Mouse (Mus musculus) C2C12 (cell line): Measurements from ENCODE around the gene Olfr1297. TPM values are rescaled to one million over a fixed set of nuclear protein-coding genes. Genes with fewer than 3 reads are reported as not detected.

Experiments
- H3K27me3 ChIP-seq: one replicate; pipeline ENCODE4 v1.6.1; 2011; ENCODE audit not compliant: control insufficient read depth, insufficient read depth, insufficient read length
- H3K36me3 ChIP-seq: one replicate; pipeline ENCODE4 v1.6.1; 2011; ENCODE audit not compliant: control insufficient read depth, insufficient read depth
- H3K4me3 ChIP-seq: one replicate; pipeline ENCODE4 v1.5.1; 2011; ENCODE audit warnings: mild to moderate bottlenecking, control low read depth; ENCODE audit not compliant: poor library complexity, insufficient read depth, severe bottlenecking
- H3K79me2 ChIP-seq: one replicate; pipeline ENCODE4 v1.6.1; 2011; ENCODE audit not compliant: control insufficient read depth, insufficient read depth
- H3K79me3 ChIP-seq: one replicate; pipeline ENCODE4 v1.6.1; 2011; ENCODE audit warnings: low read depth, control low read depth
- H3ac ChIP-seq: one replicate; pipeline ENCODE3; 2011; ENCODE audit warnings: low read depth; ENCODE audit not compliant: control insufficient read depth, insufficient read length
- CEBPB ChIP-seq: IDR thresholded peaks from one replicate; pipeline ENCODE4 v1.6.1; 2011; ENCODE audit warnings: low read depth, mild to moderate bottlenecking, control low read depth, moderate library complexity
- CTCF ChIP-seq: IDR thresholded peaks from one replicate; pipeline ENCODE4 v1.5.1; 2011; ENCODE audit not compliant: control insufficient read depth, insufficient read depth, insufficient read length
- FOSL1 ChIP-seq: IDR thresholded peaks from one replicate; pipeline ENCODE4 v1.8.0; 2011; ENCODE audit warnings: mild to moderate bottlenecking, low read length; ENCODE audit not compliant: poor library complexity, insufficient read depth, severe bottlenecking
- MAX ChIP-seq: IDR thresholded peaks from one replicate; pipeline ENCODE4 v1.6.1; 2011; ENCODE audit warnings: mild to moderate bottlenecking, control low read depth
- MYOD1 ChIP-seq: IDR thresholded peaks from one replicate; pipeline ENCODE4 v1.6.1; 2011; ENCODE audit warnings: low read depth; ENCODE audit not compliant: control insufficient read depth, insufficient read length
- MYOG ChIP-seq: IDR thresholded peaks from one replicate; pipeline ENCODE4 v1.6.1; 2011; ENCODE audit not compliant: control insufficient read depth, insufficient read length; ENCODE audit errors: extremely low read depth
- USF1 ChIP-seq: IDR thresholded peaks from one replicate; pipeline ENCODE4 v1.6.1; 2011; ENCODE audit warnings: low read depth, mild to moderate bottlenecking, control low read depth, moderate library complexity
- long read RNA-seq, 2 experiments: library from polyadenylated mRNA; unstranded; transcript quantifications; one replicate each; pipeline ENCODE4 v2.0.0; 2019 to 2020
- polyA plus RNA-seq: library from polyadenylated mRNA; unstranded; fragments of >200 nt; fragmentation: generic; extraction: Trizol; gene quantifications from one replicate; pipeline ENCODE4 v1.2.1, GENCODE M21; 2012; ENCODE audit warnings: missing spikeins

Olfr1297 gene
- polyA plus RNA-seq = not detected
- long read RNA-seq, experiment 1 = 0 reads
- long read RNA-seq, experiment 2 = 0 reads

DNA sequence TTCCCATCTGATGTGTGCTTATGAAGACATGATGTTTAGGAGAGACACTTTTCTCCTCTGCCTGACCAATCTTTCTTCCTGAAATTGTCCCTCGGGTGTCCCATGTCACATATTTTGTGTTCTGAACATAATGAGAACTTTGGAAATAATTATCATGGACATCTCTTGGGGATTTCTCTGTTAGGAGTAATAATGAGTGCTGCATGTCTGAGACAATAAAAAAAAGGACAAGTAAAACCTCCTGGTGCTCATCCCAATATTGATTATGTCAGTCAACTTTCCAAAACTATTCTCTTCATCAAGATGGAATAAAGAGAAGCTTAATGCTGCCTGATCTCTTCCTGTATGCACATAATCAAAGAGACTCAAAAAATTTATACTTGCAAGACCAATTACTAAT lies at the start of gene Olfr1297:
Olfr1297 (minus strand) TSS at position 101 of the 400 bp plus-strand sequence.
- TF ChIP-seq USF1 (no peak), MYOD1 (no peak), CTCF (no peak), CEBPB (no peak), FOSL1 (no peak), MAX (no peak)
- Histone ChIP-seq H3K4me3 (no peak within 1 kb of the TSS), H3K79me2 (no peaks in the 10 kb centered on the region), H3K27me3 (no peaks in the 10 kb centered on the region), H3K79me3 (no peaks in the 10 kb centered on the region), H3ac (no peak within 1 kb of the TSS), H3K36me3 (no peaks in the 10 kb centered on the region)

DNA sequence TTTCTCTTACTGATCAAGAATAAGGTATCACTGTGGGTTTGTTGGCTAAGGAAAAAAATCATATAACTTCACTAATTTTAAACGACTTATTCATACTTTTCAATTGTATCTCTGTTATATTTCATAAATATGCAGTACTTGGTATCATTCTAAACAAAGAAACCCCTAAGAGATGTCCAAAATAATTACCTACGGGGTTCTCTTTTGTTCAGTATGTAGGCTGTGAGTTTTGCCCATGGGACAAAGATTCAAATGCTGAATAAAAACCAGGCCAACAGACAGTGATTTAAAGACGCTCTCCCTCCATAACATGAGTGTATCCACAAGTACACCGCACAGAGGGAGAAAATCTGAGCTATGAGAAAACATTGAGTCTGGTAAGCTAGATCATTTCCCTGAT lies 34.8 kb upstream of the Olfr1297 start, which contains the start of gene Olfr1299:
Olfr1299 (plus strand) TSS at position 301 of the 400 bp plus-strand sequence.
- H3K36me3 ChIP-seq = no peaks in the 10 kb centered on the region
- no peak within 1 kb of the TSS for H3K4me3 ChIP-seq
- no peak for TF ChIP-seq CEBPB
- TF ChIP-seq USF1 = no peak
- no peak for TF ChIP-seq MAX
- TF ChIP-seq FOSL1 = no peak
- H3ac ChIP-seq = no peak within 1 kb of the TSS
- H3K79me3 ChIP-seq = no peaks in the 10 kb centered on the region
- no peaks in the 10 kb centered on the region for H3K79me2 ChIP-seq
- H3K27me3 ChIP-seq = no peaks in the 10 kb centered on the region

- no peaks in the 10 kb centered on the region for H3K36me3 ChIP-seq
- no peak for TF ChIP-seq USF1
- TF ChIP-seq CEBPB = no peak
- no peak for TF ChIP-seq FOSL1
- no peak for TF ChIP-seq MYOD1
- TF ChIP-seq MAX = no peak
- no peak for TF ChIP-seq CTCF
- TF ChIP-seq MYOG = no peak
Measured at GRCm38 (mm10) chr2:111649101-111649500, 22.8 kb upstream of the Olfr1297 start, which contains the start of gene Olfr1298. TSS of gene Olfr1298 (minus strand) at chr2:111649201.

DNA sequence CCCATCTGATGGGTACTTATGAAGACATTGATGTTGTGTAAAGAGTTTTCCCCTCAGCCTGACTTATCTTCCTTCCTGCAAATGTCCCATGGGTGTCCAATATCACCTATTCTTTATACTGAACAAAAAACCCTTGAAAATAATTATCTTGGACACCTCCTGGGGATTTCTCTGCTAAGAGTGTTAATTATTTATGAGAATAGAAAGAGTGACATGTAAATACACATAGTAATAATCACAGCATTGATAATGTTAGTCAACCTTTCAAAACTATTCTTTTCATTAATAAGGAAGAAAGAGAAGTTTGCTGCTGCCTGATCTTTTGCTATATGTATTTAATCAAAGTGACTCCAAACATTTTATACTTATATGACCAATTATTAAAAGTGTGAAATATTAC lies 56.7 kb downstream of the Olfr1297 start, which contains the start of gene Olfr1295:
Olfr1295 (minus strand) TSS at position 101 of the 400 bp plus-strand sequence.
- TF ChIP-seq CTCF = no peak
- no peak for TF ChIP-seq FOSL1
- TF ChIP-seq MYOD1 = no peak
- no peak for TF ChIP-seq CEBPB
- TF ChIP-seq MAX = no peak
- TF ChIP-seq MYOG = no peak
- Histone ChIP-seq H3K36me3 (no peaks in the 10 kb centered on the region), H3K4me3 (no peak within 1 kb of the TSS), H3K79me3 (no peaks in the 10 kb centered on the region), H3K79me2 (no peaks in the 10 kb centered on the region), H3K27me3 (no peaks in the 10 kb centered on the region), H3ac (no peak within 1 kb of the TSS)

More at GRCm38 (mm10) chr2:111649101-111649500, 22.8 kb upstream of the Olfr1297 start, which contains the start of gene Olfr1298:
- Histone ChIP-seq H3K79me3 (no peaks in the 10 kb centered on the region), H3K79me2 (no peaks in the 10 kb centered on the region), H3K27me3 (no peaks in the 10 kb centered on the region), H3ac (no peak within 1 kb of the TSS), H3K4me3 (no peak within 1 kb of the TSS)

Other genes starting within 250 kb of the Olfr1297 start
- gene Olfr1286, start 203.4 kb downstream of the Olfr1297 start, polyA plus RNA-seq = not detected
- gene Olfr1287, start 177.4 kb downstream of the Olfr1297 start, polyA plus RNA-seq = not detected
- gene Olfr1288, start 152.4 kb downstream of the Olfr1297 start, polyA plus RNA-seq = not detected
- gene Olfr1289, start 145.7 kb downstream of the Olfr1297 start, polyA plus RNA-seq = not detected
- not detected for gene Olfr1290, start 132.7 kb downstream of the Olfr1297 start, polyA plus RNA-seq
- not detected for gene Olfr1291-ps1, start 129.3 kb downstream of the Olfr1297 start, polyA plus RNA-seq
- gene Olfr1293-ps, start 101.3 kb downstream of the Olfr1297 start, polyA plus RNA-seq = not detected
- gene Olfr1294, start 86.2 kb downstream of the Olfr1297 start, polyA plus RNA-seq = not detected
- not detected for gene Olfr1295, start 56.8 kb downstream of the Olfr1297 start, polyA plus RNA-seq
- not detected for gene Olfr1298, start 22.7 kb upstream of the Olfr1297 start, polyA plus RNA-seq
- gene Olfr1299, start 34.9 kb upstream of the Olfr1297 start, polyA plus RNA-seq = not detected
- not detected for gene Olfr1301, start 124.5 kb upstream of the Olfr1297 start, polyA plus RNA-seq
- not detected for gene Olfr1302, start 150.9 kb upstream of the Olfr1297 start, polyA plus RNA-seq
- not detected for gene Olfr1303, start 193.8 kb upstream of the Olfr1297 start, polyA plus RNA-seq